Mouse (Mus musculus): ENCODE results near the gene Zfp729b.
A peak's percentile ranks its signal among the peaks of the same experiment; 100 is the strongest.

The Zfp729b gene

GRCm38 (mm10) chr13:67609066-67609876 lies at the start of gene Zfp729b:
Zfp729b (minus strand) TSS chr13:67609707.
- peak; percentile 79 for DNase-seq (ENCODE audit: low spot score)

- no peak for DNase-seq (ENCODE audit: low spot score)
These were observed 43.0 kb upstream of the Zfp729b start for GRCm38 (mm10) chr13:67652496-67652895.

- DNase-seq (ENCODE audit: low spot score) = peak; percentile 85
These were observed 27.9 kb upstream of the Zfp729b start, which contains the start of the genes Gm49345 and Zfp729a for GRCm38 (mm10) chr13:67637294-67638007. Gm49345 (minus strand) TSS chr13:67637769. Zfp729a (minus strand) TSS chr13:67637791.

GRCm38 (mm10) chr13:67610108-67610507 lies 601 bp upstream of the Zfp729b start:
- DNase-seq (ENCODE audit: low spot score) = peak; percentile 4

GRCm38 (mm10) chr13:67572591-67573189 lies 36.8 kb downstream of the Zfp729b start:
- no peak for DNase-seq (ENCODE audit: low spot score)

- no peak for DNase-seq (ENCODE audit: low spot score)
These were observed 55.8 kb downstream of the Zfp729b start, which contains the start of gene Zfp748 for GRCm38 (mm10) chr13:67553730-67554129. Zfp748 (minus strand) TSS chr13:67553830.

- DNase-seq (ENCODE audit: low spot score) = peak; percentile 81
These were observed 56.8 kb downstream of the Zfp729b start for GRCm38 (mm10) chr13:67552505-67553346.

GRCm38 (mm10) chr13:67545941-67546340 lies 63.6 kb downstream of the Zfp729b start:
- no peak for DNase-seq (ENCODE audit: low spot score)

Data from left cerebral cortex, adult 11 months (tissue).